Mouse (Mus musculus) stomach, postnatal 0 days (tissue): ENCODE results near the gene Ss18l1. TPM values are rescaled to one million over a fixed set of nuclear protein-coding genes. Genes with fewer than 3 reads are reported as not detected.

Experiments
- ATAC-seq: fragments of 200-750 bp; cut with Nextera tagmentation; 2 replicates; pipeline ENCODE4 v1.8.0; 2017; ENCODE audit not compliant: low FRiP score, low TSS enrichment
- DNase-seq: peaks from one replicate; pipeline ENCODE4 v3.0.0-alpha.2; 2016; ENCODE audit warnings: low spot score
- H3K27ac ChIP-seq: fragments of 300-500 bp; sonication (generic); replicated peaks from 2 replicates; pipeline ENCODE4 v1.5.1; 2014; ENCODE audit warnings: mild to moderate bottlenecking, control low read depth
- H3K27me3 ChIP-seq: fragments of 300-500 bp; sonication (generic); 2 replicates; pipeline ENCODE4 v1.6.1; 2014; ENCODE audit warnings: low read length; ENCODE audit not compliant: control insufficient read depth, insufficient read depth
- H3K36me3 ChIP-seq: fragments of 300-500 bp; sonication (generic); 2 replicates; pipeline ENCODE4 v1.6.1; 2014; ENCODE audit warnings: low read length, mixed read lengths; ENCODE audit not compliant: control insufficient read depth, insufficient read depth
- H3K4me1 ChIP-seq: fragments of 300-500 bp; sonication (generic); replicated peaks from 2 replicates; pipeline ENCODE4 v1.6.1; 2014; ENCODE audit warnings: antibody characterized with exemption; ENCODE audit not compliant: control insufficient read depth, insufficient read depth
- H3K4me2 ChIP-seq: fragments of 300-500 bp; sonication (generic); replicated peaks from 2 replicates; pipeline ENCODE4 v1.6.1; 2014; ENCODE audit warnings: low read depth, mild to moderate bottlenecking, control low read depth, moderate library complexity
- H3K4me3 ChIP-seq: fragments of 300-500 bp; sonication (generic); 2 replicates; pipeline ENCODE4 v1.5.1; 2014; ENCODE audit warnings: low read depth, low read length, control low read depth
- H3K9ac ChIP-seq: fragments of 300-500 bp; sonication (generic); 2 replicates; pipeline ENCODE4 v1.6.1; 2014; ENCODE audit warnings: mild to moderate bottlenecking, low read length, control low read depth, mixed read lengths
- H3K9me3 ChIP-seq: fragments of 300-500 bp; sonication (generic); 2 replicates; pipeline ENCODE4 v1.6.1; 2016; ENCODE audit warnings: low read length; ENCODE audit not compliant: control insufficient read depth
- CTCF ChIP-seq: IDR thresholded peaks from 2 replicates; pipeline ENCODE4 v1.5.1; 2016; ENCODE audit warnings: antibody characterized with exemption, low read depth, mild to moderate bottlenecking, moderate library complexity
- EP300 ChIP-seq: optimal IDR thresholded peaks from 2 replicates; pipeline ENCODE3; 2016; ENCODE audit warnings: antibody characterized with exemption
- WGBS: fragments of 180-500 bp; shearing (Covaris S2); extraction: QIAGEN DNeasy Blood & Tissue Kit; methylation state at CpG from one replicate; pipeline ENCODE4 v1.1.7; 2014; 5-methylcytosine and 5-hydroxymethylcytosine counted together
- polyA plus RNA-seq: library from polyadenylated mRNA; unstranded; fragments of >200 nt; fragmentation: Nextera tagmentation; extraction: Ambion mirVana; gene quantifications from 2 replicates; pipeline ENCODE4 v1.2.1, GENCODE M21; 2015

Ss18l1 gene
- polyA plus RNA-seq, 1 experiment from 2014 or later, result 1.4 TPM

- no peaks in the 10 kb centered on the region for H3K9me3 ChIP-seq
- peak within 1 kb of the TSS; percentile 83 for H3K4me2 ChIP-seq
- H3K27ac ChIP-seq, result peak within 1 kb of the TSS; percentile 82
- peak; percentile 96 for DNase-seq
- no peaks in the 10 kb centered on the region for H3K27me3 ChIP-seq
- 6% methylated on average over 58 of the region's 58 CpGs for WGBS
- ATAC-seq, result peak; percentile 95
- H3K4me3 ChIP-seq, result peak within 1 kb of the TSS; percentile 67
- no peaks in the 10 kb centered on the region for H3K4me1 ChIP-seq
- TF ChIP-seq CTCF, result peak; percentile 31
- TF ChIP-seq EP300, result no peak
- H3K36me3 ChIP-seq, result peaks cover 5% of the 10 kb centered on the region
- H3K9ac ChIP-seq, result peak within 1 kb of the TSS; percentile 75
Observed at GRCm38 (mm10) chr2:180070481-180071453, 28.5 kb downstream of the Ss18l1 start, which contains the start of gene Mtg2. Mtg2 (plus strand) TSS chr2:180070588.

GRCm38 (mm10) chr2:180071671-180072070 is 29.4 kb downstream of the Ss18l1 start:
- WGBS, result 81% methylated on average over 2 of the region's 2 CpGs
- no peak overlapping the region for H3K4me3 ChIP-seq
- no peak for DNase-seq
- no peak overlapping the region for H3K27ac ChIP-seq
- H3K4me1 ChIP-seq, result no peaks in the 10 kb centered on the region
- no peaks in the 10 kb centered on the region for H3K9me3 ChIP-seq
- no peak overlapping the region for H3K4me2 ChIP-seq
- TF ChIP-seq CTCF, result no peak
- no peak for TF ChIP-seq EP300
- no peak overlapping the region for H3K9ac ChIP-seq
- ATAC-seq, result no peak
- H3K27me3 ChIP-seq, result no peaks in the 10 kb centered on the region
- H3K36me3 ChIP-seq, result peaks cover 5% of the 10 kb centered on the region

GRCm38 (mm10) chr2:180072886-180073285 is 30.6 kb downstream of the Ss18l1 start:
- Histone ChIP-seq H3K4me1 (no peaks in the 10 kb centered on the region), H3K4me3 (no peak overlapping the region), H3K9ac (no peak overlapping the region), H3K4me2 (no peak overlapping the region), H3K9me3 (no peaks in the 10 kb centered on the region), H3K27me3 (no peaks in the 10 kb centered on the region), H3K27ac (no peak overlapping the region), H3K36me3 (no peaks in the 10 kb centered on the region; the same call in none of the 2 replicates)
- ATAC-seq, result no peak
- DNase-seq, result no peak
- WGBS, result 88% methylated on average over 7 of the region's 7 CpGs
- TF ChIP-seq EP300, result no peak
- no peak for TF ChIP-seq CTCF

DNA sequence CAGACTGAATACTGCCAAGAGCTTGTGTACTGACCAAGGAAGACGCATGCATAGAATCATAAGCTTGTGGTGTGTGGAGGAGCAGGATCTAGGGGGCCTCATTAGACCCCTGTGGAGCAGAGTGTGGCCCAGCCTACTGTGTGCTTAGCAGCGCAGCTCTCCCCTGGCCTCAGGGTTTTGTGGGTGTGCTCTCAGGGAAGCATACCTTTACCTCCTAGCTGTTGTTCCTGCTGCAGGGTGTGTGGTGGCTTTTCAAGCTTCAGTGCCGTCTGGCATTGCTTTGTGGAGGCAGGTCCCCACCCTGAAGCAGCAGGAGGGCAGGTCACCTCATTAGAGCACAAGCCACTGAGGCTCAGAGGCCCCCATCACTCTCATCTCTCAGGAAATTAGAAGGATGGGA is 35.3 kb downstream of the Ss18l1 start:
- Histone ChIP-seq H3K27ac (no peak overlapping the region), H3K4me3 (no peak overlapping the region)
- WGBS, result 73% methylated on average over 3 of the region's 3 CpGs

DNA sequence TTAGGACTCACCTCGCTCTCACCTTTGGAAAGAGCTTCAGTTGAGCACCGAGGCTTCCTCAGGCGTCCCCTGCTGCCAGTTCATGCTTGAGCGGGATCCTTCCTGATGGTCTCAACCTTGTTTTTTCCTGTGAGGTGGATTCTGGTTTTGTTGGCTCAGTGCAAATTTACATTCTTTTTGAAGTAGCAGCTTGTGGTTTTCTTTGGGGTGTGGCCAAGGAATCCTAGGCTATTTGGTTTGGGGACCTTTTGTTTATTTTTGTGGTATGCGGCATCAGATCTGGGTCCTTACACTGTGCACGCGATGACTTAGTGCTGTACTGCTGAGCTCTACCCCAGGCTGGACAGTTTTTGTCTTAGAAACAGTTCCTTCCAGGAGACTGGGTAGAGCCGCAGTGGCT is 38.4 kb downstream of the Ss18l1 start:
- WGBS, result 56% methylated on average over 8 of the region's 8 CpGs
- Histone ChIP-seq H3K27ac (no peak overlapping the region), H3K4me3 (no peak overlapping the region), H3K9ac (no peak overlapping the region), H3K9me3 (no peaks in the 10 kb centered on the region), H3K4me2 (no peak overlapping the region), H3K4me1 (no peaks in the 10 kb centered on the region), H3K27me3 (no peaks in the 10 kb centered on the region), H3K36me3 (peaks cover 6% of the 10 kb centered on the region; the same call in 1 of the 2 replicates)
- TF ChIP-seq CTCF (no peak), EP300 (no peak)
- DNase-seq, result no peak
- no peak for ATAC-seq

More for the DNA sequence above, 35.3 kb downstream of the Ss18l1 start:
- DNase-seq (no peak), ATAC-seq (no peak)
- no peaks in the 10 kb centered on the region for H3K9me3 ChIP-seq
- H3K27me3 ChIP-seq, result no peaks in the 10 kb centered on the region
- H3K36me3 ChIP-seq, result 0 out of 2 replicates have a peak, but pooled peaks cover 2% of the 10 kb centered on the region
- H3K4me1 ChIP-seq, result no peaks in the 10 kb centered on the region
- no peak overlapping the region for H3K4me2 ChIP-seq
- no peak overlapping the region for H3K9ac ChIP-seq
- TF ChIP-seq CTCF (no peak), EP300 (no peak)

DNA sequence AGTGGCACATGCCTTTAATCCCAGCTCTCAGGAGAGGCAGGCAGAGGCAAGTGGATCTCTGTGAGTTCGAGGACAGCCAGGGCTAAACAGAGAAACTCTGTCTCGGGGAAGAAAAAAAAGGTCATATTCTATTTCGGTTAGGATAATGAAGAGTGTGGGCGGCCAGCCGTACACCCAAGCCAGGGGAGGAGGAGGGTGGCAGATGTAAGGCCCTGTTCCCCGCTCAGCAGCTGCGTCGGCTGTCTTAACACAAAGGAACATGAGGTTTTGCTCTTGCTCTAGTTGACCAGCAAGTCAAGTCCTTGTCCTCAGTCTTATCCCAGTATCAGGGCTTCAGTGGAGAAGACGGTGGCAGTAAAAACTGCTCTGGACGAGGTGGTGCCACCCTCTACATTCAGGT is 40.8 kb downstream of the Ss18l1 start:
- no peak for DNase-seq
- 91% methylated on average over 10 of the region's 10 CpGs for WGBS
- H3K9me3 ChIP-seq, result no peaks in the 10 kb centered on the region
- H3K9ac ChIP-seq, result no peak overlapping the region
- no peak overlapping the region for H3K27ac ChIP-seq
- ATAC-seq, result no peak
- H3K4me1 ChIP-seq, result no peaks in the 10 kb centered on the region
- H3K4me2 ChIP-seq, result no peak overlapping the region
- TF ChIP-seq CTCF (no peak), EP300 (no peak)
- no peaks in the 10 kb centered on the region for H3K27me3 ChIP-seq
- H3K36me3 ChIP-seq, result peaks cover 6% of the 10 kb centered on the region; the same call in 1 of the 2 replicates
- no peak overlapping the region for H3K4me3 ChIP-seq
